Comparison of ENCODE assay signal across 10 mouse cellular contexts in genomic region chr17:36167306-36168038, GRCm38 (mm10). TPM values are rescaled to one million over a fixed set of nuclear protein-coding genes. Genes with fewer than 3 reads are reported as not detected.
A peak's percentile ranks its signal among the peaks of the same experiment; 100 is the strongest.
DNase-seq lines count a peak whose midpoint lies in the region; ATAC-seq and TF ChIP-seq lines count a peak whose summit lies in the region.
"Had no signal": no experiment of that assay in that cellular context is flagged by ENCODE, and none has a peak within 500 bp of the region (broad histone marks: within the 10 kb centered on the region; RNA-seq: fewer than 3 reads in every experiment).

No protein-coding gene starts in this region.

- H3K36me3 ChIP-seq in embryonic facial prominence, embryonic 10.5 days (replicated peaks): no peaks in the 10 kb centered on the region
- H3K36me3 ChIP-seq in hindbrain, postnatal 0 days (ENCODE audit: insufficient read depth, low read length): no peaks in the 10 kb centered on the region

- peak overlapping the region; percentile 36 for H3K4me2 ChIP-seq in hindbrain, postnatal 0 days (ENCODE audit: low read depth, low read length)

- TF ChIP-seq CTCF in hindbrain, postnatal 0 days (IDR thresholded peaks at IDR 0.05; ENCODE audit: low read depth): no peak

- H3K27me3 ChIP-seq in embryonic facial prominence, embryonic 10.5 days (replicated peaks; ENCODE audit: low read depth, poor library complexity, severe bottlenecking): peaks cover 95% of the 10 kb centered on the region
- peaks cover 50% of the 10 kb centered on the region for H3K27me3 ChIP-seq in hindbrain, postnatal 0 days (ENCODE audit: insufficient read depth, low read length)
- H3K27me3 ChIP-seq: CH12.LX had no signal

- intact Hi-C loops in gastrocnemius, postnatal 36 days (cut with DNase I): no loop called here

- peaks cover 10% of the 10 kb centered on the region for H3K4me1 ChIP-seq in embryonic facial prominence, embryonic 10.5 days
- no peaks in the 10 kb centered on the region for H3K4me1 ChIP-seq in hindbrain, postnatal 0 days (ENCODE audit: insufficient read depth, low read length)

- WGBS in embryonic facial prominence, embryonic 10.5 days: under 1% methylated on average over 51 of the region's 51 CpGs
- WGBS in hindbrain, postnatal 0 days: 2% methylated on average over 49 of the region's 51 CpGs

- no peak overlapping the region for H3K27ac ChIP-seq in embryonic facial prominence, embryonic 10.5 days (replicated peaks)
- no peak overlapping the region for H3K27ac ChIP-seq in hindbrain, postnatal 0 days

- no peaks in the 10 kb centered on the region for H3K9me3 ChIP-seq in embryonic facial prominence, embryonic 10.5 days
- no peaks in the 10 kb centered on the region for H3K9me3 ChIP-seq in hindbrain, postnatal 0 days (ENCODE audit: low read length)

- DNase-seq in embryo, embryonic 11 days: peak; percentile 12
- DNase-seq in embryo, embryonic 9.5 days (ENCODE audit: extremely low spot score): no peak
- DNase-seq in embryonic facial prominence, embryonic 10.5 days (ENCODE audit: low spot score): peak; percentile 35
- no peak for DNase-seq in hindbrain, postnatal 0 days (ENCODE audit: low spot score)
- DNase-seq in thymus, postnatal 14 days: peak; percentile 52
- DNase-seq in gastrocnemius, postnatal 36 days: no peak

- ATAC-seq in hindbrain, postnatal 0 days: no peak
- ATAC-seq in megakaryocyte progenitor cell, adult 5-6 weeks (replicated peaks; ENCODE audit: poor library complexity): peak; percentile 60
- ATAC-seq in frontal cortex, adult (ENCODE audit: low TSS enrichment): no peak

- no peak overlapping the region for H3K9ac ChIP-seq in hindbrain, postnatal 0 days (replicated peaks; ENCODE audit: low read length)

- peak overlapping the region; percentile 43 for H3K4me3 ChIP-seq in embryonic facial prominence, embryonic 10.5 days
- peak overlapping the region; percentile 29 for H3K4me3 ChIP-seq in hindbrain, postnatal 0 days (ENCODE audit: low read length)

RNA-seq across cellular contexts. Expression of gene Gm8909, which starts 0.9 kb away (rescaled TPM):
- 0.11 TPM in 1 of 2 replicates, not detected in the other for polyA plus RNA-seq in embryonic facial prominence, embryonic 10.5 days (2016; fragmentation: Nextera tagmentation; extraction: Ambion mirVana)
- total RNA-seq in hindbrain, postnatal 0 days (2014; rRNA removed): not detected in 2 replicates
- polyA plus RNA-seq in hindbrain, postnatal 0 days (2015; fragmentation: Nextera tagmentation; extraction: Ambion mirVana): 0.28 and 0.35 TPM in 2 replicates
- total RNA-seq in megakaryocyte progenitor cell, adult 5-6 weeks (2015): not detected in 2 replicates
- not detected in 2 replicates for total RNA-seq in megakaryocyte progenitor cell, adult 5-6 weeks (2017)
- not detected for total RNA-seq in gastrocnemius, postnatal 36 days (2021)
- total RNA-seq: heart, postnatal 36 days had no signal

RNA-seq across cellular contexts. Expression of gene H2-T3, which starts 22.6 kb away (rescaled TPM):
- polyA plus RNA-seq in embryonic facial prominence, embryonic 10.5 days (2016; fragmentation: Nextera tagmentation; extraction: Ambion mirVana): not detected in 2 replicates
- not detected in 2 replicates for total RNA-seq in hindbrain, postnatal 0 days (2014; rRNA removed)
- not detected in 2 replicates for polyA plus RNA-seq in hindbrain, postnatal 0 days (2015; fragmentation: Nextera tagmentation; extraction: Ambion mirVana)
- not detected in 2 replicates for total RNA-seq in megakaryocyte progenitor cell, adult 5-6 weeks (2015)
- total RNA-seq in megakaryocyte progenitor cell, adult 5-6 weeks (2017): not detected in 2 replicates
- total RNA-seq in gastrocnemius, postnatal 36 days (2021): under 1 TPM in 1 of 2 experiments, not detected in 1; 0.59 TPM
- total RNA-seq: CH12.LX; heart, postnatal 36 days had no signal

RNA-seq across cellular contexts. Expression of gene Gm7030, which starts 38.2 kb away (rescaled TPM):
- polyA plus RNA-seq in embryonic facial prominence, embryonic 10.5 days (2016; fragmentation: Nextera tagmentation; extraction: Ambion mirVana): not detected in 2 replicates
- not detected in 2 replicates for total RNA-seq in hindbrain, postnatal 0 days (2014; rRNA removed)
- not detected in 2 replicates for polyA plus RNA-seq in hindbrain, postnatal 0 days (2015; fragmentation: Nextera tagmentation; extraction: Ambion mirVana)
- not detected in 2 replicates for total RNA-seq in megakaryocyte progenitor cell, adult 5-6 weeks (2015)
- not detected in 2 replicates for total RNA-seq in megakaryocyte progenitor cell, adult 5-6 weeks (2017)
- not detected for total RNA-seq in gastrocnemius, postnatal 36 days (2021)
- total RNA-seq: CH12.LX; heart, postnatal 36 days had no signal

RNA-seq across cellular contexts. Expression of gene Gm19684, which starts 46.0 kb away (rescaled TPM):
- not detected in 2 replicates for polyA plus RNA-seq in embryonic facial prominence, embryonic 10.5 days (2016; fragmentation: Nextera tagmentation; extraction: Ambion mirVana)
- total RNA-seq in hindbrain, postnatal 0 days (2014; rRNA removed): not detected in 2 replicates
- not detected in 2 replicates for polyA plus RNA-seq in hindbrain, postnatal 0 days (2015; fragmentation: Nextera tagmentation; extraction: Ambion mirVana)
- 0.35 and 0.71 TPM in 2 replicates for total RNA-seq in megakaryocyte progenitor cell, adult 5-6 weeks (2015)
- not detected in 2 replicates for total RNA-seq in megakaryocyte progenitor cell, adult 5-6 weeks (2017)
- not detected for total RNA-seq in gastrocnemius, postnatal 36 days (2021)

Comparison
In these comparisons a context has a peak if more than half of its experiments do, and no peak if none do; other contexts are left out.
1. DNase-seq: peak in embryo, embryonic 11 days (single experiment), embryonic facial prominence, embryonic 10.5 days (single experiment) and thymus, postnatal 14 days (single experiment); none in embryo, embryonic 9.5 days (single experiment), hindbrain, postnatal 0 days (single experiment) and gastrocnemius, postnatal 36 days (0 of 2).